Mouse (Mus musculus): ENCODE results near the gene Zfp110. TPM values are rescaled to one million over a fixed set of nuclear protein-coding genes. Genes with fewer than 3 reads are reported as not detected.

Gene Zfp110
- polyA plus RNA-seq, 1 experiment from 2014 or later = 32.9 TPM

DNA sequence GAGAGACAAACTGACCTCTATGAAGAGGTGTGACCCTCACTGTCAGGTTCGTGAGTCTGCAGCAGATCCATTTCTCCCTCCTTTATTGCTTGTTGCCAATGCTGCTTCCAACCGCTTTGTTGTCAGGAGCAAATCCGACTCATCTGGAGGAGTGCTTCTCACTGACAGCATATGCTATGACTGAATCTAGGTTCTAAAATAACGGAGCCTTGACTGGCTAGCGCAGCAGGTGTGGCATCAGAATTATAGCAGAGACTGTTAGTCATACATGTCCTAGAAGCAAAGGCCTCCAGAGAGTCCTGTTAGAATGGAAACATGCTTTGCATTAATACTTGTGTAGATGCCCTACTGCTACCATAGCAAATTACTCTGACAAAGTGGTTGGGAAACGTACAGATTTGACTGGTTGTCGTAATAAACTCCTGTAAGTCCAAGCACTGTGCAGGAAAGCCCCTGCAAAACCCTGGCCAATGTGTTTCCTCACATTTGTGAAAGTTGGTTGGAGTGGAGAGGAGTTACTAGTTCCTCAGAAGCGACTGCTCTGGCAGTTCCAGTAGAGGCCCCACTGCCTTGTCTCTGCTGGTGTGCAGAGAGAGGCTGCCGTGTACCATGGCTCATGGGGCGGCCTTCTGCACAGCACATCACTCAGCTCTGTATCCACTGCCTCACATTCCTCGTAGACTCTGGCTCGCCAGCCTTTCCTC is 52.2 kb downstream of the Zfp110 start:
- DNase-seq (ENCODE audit: low spot score) (no peak), ATAC-seq (replicated peaks; ENCODE audit: low FRiP score) (no peak)
- Histone ChIP-seq H3K4me1 (replicated peaks; ENCODE audit: control insufficient read depth, insufficient read depth, low read length) (no peaks in the 10 kb centered on the region; the same call in 1 of the 2 replicates), H3K9me3 (ENCODE audit: control insufficient read depth, low read length) (no peaks in the 10 kb centered on the region), H3K9ac (ENCODE audit: low read length) (no peak overlapping the region), H3K27ac (ENCODE audit: low read depth, low read length) (no peak overlapping the region), H3K27me3 (ENCODE audit: control insufficient read depth, insufficient read depth, low read length) (no peaks in the 10 kb centered on the region), H3K4me3 (ENCODE audit: low read depth, low read length) (no peak overlapping the region), H3K4me2 (ENCODE audit: low read depth, low read length, severe bottlenecking) (no peak overlapping the region), H3K36me3 (ENCODE audit: control insufficient read depth, insufficient read depth, low read length) (peaks cover 20% of the 10 kb centered on the region; the same call in 1 of the 2 replicates)
- WGBS = 92% methylated on average over 12 of the region's 12 CpGs

DNA sequence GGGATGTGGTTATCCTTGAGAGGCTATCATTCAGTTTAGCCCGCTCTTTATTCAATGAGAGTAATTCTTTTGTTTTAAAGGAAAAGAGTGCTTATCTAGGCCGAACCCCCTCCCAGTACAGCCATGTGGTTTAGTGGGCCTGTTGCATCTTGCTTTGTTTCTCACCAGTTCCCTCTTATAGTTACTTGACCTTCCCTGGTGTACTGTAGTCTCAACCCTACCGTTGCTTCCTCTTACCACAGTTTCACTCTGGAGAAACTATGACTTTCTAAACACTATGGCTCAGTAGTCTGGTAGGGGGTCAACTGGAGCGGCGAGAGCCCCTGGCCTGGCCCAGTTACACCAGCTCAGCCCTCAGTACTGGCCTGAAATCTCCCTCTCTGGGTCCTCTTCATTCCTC is 53.0 kb downstream of the Zfp110 start:
- DNase-seq (ENCODE audit: low spot score) (no peak), ATAC-seq (replicated peaks; ENCODE audit: low FRiP score) (no peak)
- H3K9me3 ChIP-seq (ENCODE audit: control insufficient read depth, low read length) = no peaks in the 10 kb centered on the region
- no peak overlapping the region for H3K9ac ChIP-seq (ENCODE audit: low read length)
- WGBS = 85% methylated on average over 5 of the region's 5 CpGs
- no peak overlapping the region for H3K4me2 ChIP-seq (ENCODE audit: low read depth, low read length, severe bottlenecking)
- no peaks in the 10 kb centered on the region for H3K27me3 ChIP-seq (ENCODE audit: control insufficient read depth, insufficient read depth, low read length)
- peaks cover 20% of the 10 kb centered on the region; the same call in 1 of the 2 replicates for H3K36me3 ChIP-seq (ENCODE audit: control insufficient read depth, insufficient read depth, low read length)
- no peaks in the 10 kb centered on the region for H3K4me1 ChIP-seq (replicated peaks; ENCODE audit: control insufficient read depth, insufficient read depth, low read length)
- no peak overlapping the region for H3K4me3 ChIP-seq (ENCODE audit: low read depth, low read length)
- no peak overlapping the region for H3K27ac ChIP-seq (ENCODE audit: low read depth, low read length)

DNA sequence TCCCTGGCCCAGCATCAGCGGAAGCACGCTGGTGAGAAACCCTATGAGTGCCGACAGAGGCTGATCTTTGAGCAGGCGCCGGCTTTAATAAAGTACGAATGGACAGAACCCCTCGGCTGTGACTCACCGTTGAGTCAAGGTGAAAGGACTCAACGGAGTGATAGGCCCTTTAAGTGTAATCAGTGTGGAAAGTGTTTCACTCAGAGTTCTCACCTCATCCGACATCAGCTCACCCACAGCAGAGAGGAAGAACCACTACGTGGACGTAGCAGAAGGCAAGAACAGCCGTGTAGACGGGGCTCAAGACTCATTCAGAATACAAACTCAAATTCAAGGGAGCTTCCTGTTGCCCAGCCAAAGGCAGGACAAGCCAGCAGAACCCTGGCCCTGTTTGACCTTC is 56.4 kb downstream of the Zfp110 start:
- Histone ChIP-seq H3K4me1 (replicated peaks; ENCODE audit: control insufficient read depth, insufficient read depth, low read length) (no peaks in the 10 kb centered on the region), H3K36me3 (ENCODE audit: control insufficient read depth, insufficient read depth, low read length) (peaks cover 15% of the 10 kb centered on the region; the same call in 1 of the 2 replicates), H3K4me2 (ENCODE audit: low read depth, low read length, severe bottlenecking) (no peak overlapping the region), H3K9ac (ENCODE audit: low read length) (no peak overlapping the region), H3K9me3 (ENCODE audit: control insufficient read depth, low read length) (no peaks in the 10 kb centered on the region), H3K4me3 (ENCODE audit: low read depth, low read length) (no peak overlapping the region), H3K27me3 (ENCODE audit: control insufficient read depth, insufficient read depth, low read length) (no peaks in the 10 kb centered on the region), H3K27ac (ENCODE audit: low read depth, low read length) (no peak overlapping the region)
- DNase-seq (ENCODE audit: low spot score) = no peak
- ATAC-seq (replicated peaks; ENCODE audit: low FRiP score) = no peak
- WGBS = 93% methylated on average over 14 of the region's 14 CpGs

DNA sequence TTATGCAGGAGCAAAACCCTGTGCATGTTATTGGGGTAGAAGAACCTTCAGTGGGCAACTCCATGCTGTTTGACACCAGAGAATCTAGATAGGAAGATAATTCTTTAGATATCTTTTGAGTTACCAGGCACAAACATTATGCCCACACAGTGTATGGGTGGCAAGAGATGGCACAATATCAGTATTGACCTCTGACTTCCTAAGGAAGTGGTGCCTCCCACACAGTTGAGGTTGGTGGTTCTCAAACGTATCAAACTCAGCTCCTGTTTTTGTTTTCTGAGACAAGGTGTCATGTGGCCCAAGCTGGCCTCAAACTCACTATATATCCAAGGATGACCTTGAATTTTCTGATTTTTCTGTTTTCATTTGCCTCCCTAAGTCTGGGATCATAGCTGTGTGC is 56.8 kb downstream of the Zfp110 start:
- H3K27me3 ChIP-seq (ENCODE audit: control insufficient read depth, insufficient read depth, low read length) = no peaks in the 10 kb centered on the region
- H3K4me3 ChIP-seq (ENCODE audit: low read depth, low read length) = no peak overlapping the region
- 84% methylated on average over 1 of the region's 1 CpGs for WGBS
- no peaks in the 10 kb centered on the region for H3K4me1 ChIP-seq (replicated peaks; ENCODE audit: control insufficient read depth, insufficient read depth, low read length)
- no peaks in the 10 kb centered on the region for H3K9me3 ChIP-seq (ENCODE audit: control insufficient read depth, low read length)
- no peak for ATAC-seq (replicated peaks; ENCODE audit: low FRiP score)
- H3K9ac ChIP-seq (ENCODE audit: low read length) = no peak overlapping the region
- no peak overlapping the region for H3K4me2 ChIP-seq (ENCODE audit: low read depth, low read length, severe bottlenecking)
- H3K27ac ChIP-seq (ENCODE audit: low read depth, low read length) = no peak overlapping the region
- H3K36me3 ChIP-seq (ENCODE audit: control insufficient read depth, insufficient read depth, low read length) = peaks cover 13% of the 10 kb centered on the region; the same call in 1 of the 2 replicates
- DNase-seq (ENCODE audit: low spot score) = no peak

GRCm38 (mm10) chr7:12897655-12898410 is 63.3 kb downstream of the Zfp110 start, which contains the start of gene Zscan22:
Zscan22 (plus strand) TSS chr7:12897815.
- WGBS = 7% methylated on average over 36 of the region's 36 CpGs
- peak; percentile 93 for DNase-seq (ENCODE audit: low spot score)
- peak within 1 kb of the TSS; percentile 57 for H3K4me3 ChIP-seq (ENCODE audit: low read depth, low read length)

More at GRCm38 (mm10) chr7:12897655-12898410, 63.3 kb downstream of the Zfp110 start, which contains the start of gene Zscan22:
- peak within 1 kb of the TSS; percentile 18; the same call in 1 of the 2 replicates for H3K27ac ChIP-seq (ENCODE audit: low read depth, low read length)
- peaks cover 2% of the 10 kb centered on the region; the same call in 1 of the 2 replicates for H3K4me1 ChIP-seq (replicated peaks; ENCODE audit: control insufficient read depth, insufficient read depth, low read length)
- peak; percentile 99 for ATAC-seq (replicated peaks; ENCODE audit: low FRiP score)
- H3K36me3 ChIP-seq (ENCODE audit: control insufficient read depth, insufficient read depth, low read length) = no peaks in the 10 kb centered on the region
- H3K4me2 ChIP-seq (ENCODE audit: low read depth, low read length, severe bottlenecking) = peak within 1 kb of the TSS; percentile 48
- no peaks in the 10 kb centered on the region for H3K27me3 ChIP-seq (ENCODE audit: control insufficient read depth, insufficient read depth, low read length)
- no peaks in the 10 kb centered on the region for H3K9me3 ChIP-seq (ENCODE audit: control insufficient read depth, low read length)
- H3K9ac ChIP-seq (ENCODE audit: low read length) = peak within 1 kb of the TSS; percentile 72

Other genes with a start within 250 kb of the Zfp110 start
- gene Vmn2r53, start 226.0 kb upstream of the Zfp110 start, polyA plus RNA-seq (2014; fragmentation: Nextera tagmentation; extraction: Ambion mirVana) = not detected in 2 replicates
- not detected in 2 replicates for gene Vmn2r54, start 194.4 kb upstream of the Zfp110 start, polyA plus RNA-seq (2014; fragmentation: Nextera tagmentation; extraction: Ambion mirVana)
- gene Vmn2r55, start 149.8 kb upstream of the Zfp110 start, polyA plus RNA-seq (2014; fragmentation: Nextera tagmentation; extraction: Ambion mirVana) = not detected in 2 replicates
- not detected in 2 replicates for gene Vmn2r56, start 99.8 kb upstream of the Zfp110 start, polyA plus RNA-seq (2014; fragmentation: Nextera tagmentation; extraction: Ambion mirVana)
- 12.3 and 13.3 TPM in 2 replicates for gene Zscan18, start 31.1 kb upstream of the Zfp110 start, polyA plus RNA-seq (2014; fragmentation: Nextera tagmentation; extraction: Ambion mirVana)
- gene Zfp329, start 15.9 kb upstream of the Zfp110 start, polyA plus RNA-seq (2014; fragmentation: Nextera tagmentation; extraction: Ambion mirVana) = 27.5 and 28.9 TPM in 2 replicates
- 5.3 and 6.2 TPM in 2 replicates for gene Zfp128, start 46.4 kb downstream of the Zfp110 start, polyA plus RNA-seq (2014; fragmentation: Nextera tagmentation; extraction: Ambion mirVana)
- gene Zscan22, start 63.1 kb downstream of the Zfp110 start, polyA plus RNA-seq (2014; fragmentation: Nextera tagmentation; extraction: Ambion mirVana) = 20.2 and 23.4 TPM in 2 replicates
- 800 and 844 TPM in 2 replicates for gene Rps5, start 87.5 kb downstream of the Zfp110 start, polyA plus RNA-seq (2014; fragmentation: Nextera tagmentation; extraction: Ambion mirVana)
- gene Rnf225, start 92.7 kb downstream of the Zfp110 start, polyA plus RNA-seq (2014; fragmentation: Nextera tagmentation; extraction: Ambion mirVana) = 1.3 and 1.6 TPM in 2 replicates
- 10.8 and 11.2 TPM in 2 replicates for gene Zfp324, start 131.1 kb downstream of the Zfp110 start, polyA plus RNA-seq (2014; fragmentation: Nextera tagmentation; extraction: Ambion mirVana)
- 12.8 and 14.6 TPM in 2 replicates for gene Zfp446, start 143.1 kb downstream of the Zfp110 start, polyA plus RNA-seq (2014; fragmentation: Nextera tagmentation; extraction: Ambion mirVana)
- gene Slc27a5, start 163.4 kb downstream of the Zfp110 start, polyA plus RNA-seq (2014; fragmentation: Nextera tagmentation; extraction: Ambion mirVana) = 0.13 TPM in 1 of 2 replicates, not detected in the other
- 507 and 586 TPM in 2 replicates for gene Trim28, start 164.4 kb downstream of the Zfp110 start, polyA plus RNA-seq (2014; fragmentation: Nextera tagmentation; extraction: Ambion mirVana)
- gene Zbtb45, start 175.3 kb downstream of the Zfp110 start, polyA plus RNA-seq (2014; fragmentation: Nextera tagmentation; extraction: Ambion mirVana) = 31.9 and 37.3 TPM in 2 replicates
- gene Chmp2a, start 200.0 kb downstream of the Zfp110 start, polyA plus RNA-seq (2014; fragmentation: Nextera tagmentation; extraction: Ambion mirVana) = 114 and 127 TPM in 2 replicates
- gene Ube2m, start 203.5 kb downstream of the Zfp110 start, polyA plus RNA-seq (2014; fragmentation: Nextera tagmentation; extraction: Ambion mirVana) = 165 and 183 TPM in 2 replicates
- 3.8 and 4.0 TPM in 2 replicates for gene Mzf1, start 220.0 kb downstream of the Zfp110 start, polyA plus RNA-seq (2014; fragmentation: Nextera tagmentation; extraction: Ambion mirVana)